Mouse (Mus musculus): ENCODE measurements around the gene Nmrk2.
"Not testable (repeated sequence)": the region's sequence is repeated elsewhere in the genome, so short reads cannot be mapped to it uniquely, and the experiment has no call there.

Nmrk2 gene

DNA sequence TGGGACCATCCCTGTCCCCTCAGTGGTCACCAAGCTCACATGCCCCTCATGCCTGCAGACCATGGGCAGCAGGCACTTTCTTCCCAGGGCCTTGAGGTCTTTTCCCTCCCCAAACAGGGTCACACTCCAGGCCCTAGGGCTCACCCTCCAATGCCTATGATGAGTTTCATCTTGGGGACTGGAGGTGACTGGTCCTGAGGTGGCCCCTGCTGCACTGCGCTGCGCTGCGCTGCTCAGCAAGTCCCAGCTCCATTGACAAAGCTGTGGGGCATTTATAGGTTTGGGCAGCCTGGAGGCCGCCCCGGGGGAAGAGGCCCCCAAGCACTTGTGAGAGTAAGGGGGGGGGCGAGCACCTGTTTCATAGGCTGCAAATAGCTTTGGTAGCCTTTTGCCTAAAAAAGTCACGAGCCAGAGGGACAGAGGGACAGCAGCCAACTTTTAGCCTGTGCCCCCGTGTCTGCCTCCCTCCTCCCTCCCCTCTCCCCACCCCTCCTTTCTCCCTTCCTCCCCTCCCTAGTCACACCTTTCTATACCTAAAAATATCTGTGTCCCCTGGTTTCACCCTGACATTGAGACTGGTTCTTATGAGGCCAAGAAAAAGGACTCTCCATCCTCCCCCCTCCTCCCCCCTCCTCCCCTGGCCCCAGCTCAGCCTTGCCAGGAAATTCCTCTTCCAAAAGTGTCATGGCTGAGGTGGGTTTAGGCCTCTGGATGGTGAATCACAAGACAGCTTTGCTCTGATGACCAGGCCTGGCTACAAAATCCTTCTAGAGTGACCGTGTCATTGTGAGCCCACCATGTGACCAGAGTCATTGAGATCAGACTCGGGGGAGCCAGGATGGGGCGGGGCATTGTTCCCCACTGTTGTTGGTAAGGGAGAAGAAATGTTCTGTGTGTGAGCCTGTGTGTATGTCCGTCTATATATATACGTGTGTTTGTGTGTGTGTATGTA is at the start of gene Nmrk2:
Gene Nmrk2, minus strand, starts transcription at position 245 of the 952 bp plus-strand sequence.
- no peak for DNase-seq (ENCODE audit: low spot score in 2 of 2)

DNA sequence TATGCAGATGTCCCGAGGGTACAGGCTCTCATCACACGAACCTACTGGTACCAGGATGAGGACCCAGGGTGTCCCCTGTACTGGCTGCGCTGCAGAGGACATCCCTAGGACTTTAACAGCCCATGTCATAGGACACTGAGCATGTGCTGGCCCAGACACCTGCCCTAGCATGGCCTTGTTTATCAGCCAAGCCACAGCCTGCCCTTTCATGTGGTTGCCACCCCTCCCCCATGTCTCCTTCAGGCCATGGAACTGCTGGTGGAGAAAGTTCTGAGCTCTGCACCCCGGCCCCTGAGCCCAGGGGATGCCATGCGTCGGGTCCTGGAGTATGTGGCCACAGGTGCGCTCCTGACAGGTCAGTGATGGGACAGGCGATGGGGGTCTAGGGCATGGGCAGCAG is 47.6 kb upstream of the Nmrk2 start:
- DNase-seq (ENCODE audit: low spot score in 2 of 2) = no peak

DNA sequence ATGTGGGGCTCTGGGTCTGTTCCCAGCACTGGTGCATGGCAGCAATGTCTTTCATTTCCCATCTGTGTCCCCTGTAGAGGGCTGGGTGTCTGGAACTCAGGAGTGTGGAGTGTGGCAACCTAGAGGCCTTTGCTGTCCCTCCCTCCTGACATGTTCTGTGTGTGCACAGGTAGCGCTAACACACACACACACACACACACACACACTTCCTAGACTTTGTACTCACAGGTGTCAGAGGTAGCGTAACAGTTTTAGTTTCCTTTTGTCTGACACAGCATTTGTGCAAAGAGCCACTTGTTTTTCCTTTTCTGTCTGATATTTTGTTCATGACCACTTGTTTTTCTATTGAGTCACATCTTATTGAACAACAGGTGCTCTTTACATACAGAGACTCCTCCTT is 46.0 kb upstream of the Nmrk2 start:
- DNase-seq (ENCODE audit: low spot score in 2 of 2) = no peak

GRCm38 (mm10) chr10:81245166-81245565 is 43.3 kb upstream of the Nmrk2 start:
- DNase-seq (ENCODE audit: low spot score in 2 of 2) = no peak

DNA sequence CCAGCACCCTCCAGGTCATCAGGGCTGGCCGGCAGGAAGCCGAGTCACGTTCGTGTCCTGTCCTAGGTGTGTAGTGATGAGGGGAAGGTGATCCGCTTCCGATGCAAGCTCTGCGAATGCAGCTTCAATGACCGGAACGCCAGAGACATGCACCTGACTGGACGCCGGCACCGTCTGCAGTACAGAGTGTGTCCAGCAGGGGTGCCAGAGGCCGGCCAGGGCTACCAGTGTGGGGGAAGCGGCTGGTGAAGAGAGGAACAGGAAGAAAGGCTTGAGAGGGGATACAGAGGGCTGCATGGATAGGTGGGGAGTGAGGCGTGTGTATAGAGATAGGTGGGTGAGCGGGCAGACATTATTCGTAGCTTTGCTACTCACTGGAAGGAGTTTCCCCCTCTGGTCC is 42.7 kb upstream of the Nmrk2 start:
- DNase-seq (ENCODE audit: low spot score in 2 of 2) = peak; percentile 75 to 86

- DNase-seq (ENCODE audit: low spot score in 2 of 2) = no peak
Observed at GRCm38 (mm10) chr10:81244146-81244545, 42.3 kb upstream of the Nmrk2 start.

DNA sequence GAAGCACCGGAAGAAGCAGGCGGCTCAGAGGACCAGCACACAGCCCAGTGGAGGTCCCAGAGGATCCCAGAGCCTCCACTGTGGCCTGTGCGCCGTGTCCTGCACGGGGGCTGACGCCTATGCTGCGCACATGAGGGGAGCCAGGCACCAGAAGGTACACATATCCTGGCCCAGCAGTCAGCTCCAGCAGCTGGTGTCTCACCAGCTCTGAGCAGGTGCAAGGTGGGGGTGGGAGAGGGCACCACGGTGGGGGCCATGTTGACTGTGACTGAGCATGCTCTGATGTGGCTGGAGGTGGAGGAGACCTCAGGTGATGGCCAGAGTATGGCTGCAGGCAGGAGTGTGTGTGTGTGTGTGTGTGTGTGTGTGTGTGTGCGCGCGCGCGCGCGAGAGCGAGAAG is 40.2 kb upstream of the Nmrk2 start:
- DNase-seq (ENCODE audit: low spot score in 2 of 2) = no peak

GRCm38 (mm10) chr10:81240876-81241275 is 39.0 kb upstream of the Nmrk2 start:
- DNase-seq (ENCODE audit: low spot score in 2 of 2) = peak in 1 of 2 experiments; percentile 69

GRCm38 (mm10) chr10:81238618-81239017 is 36.8 kb upstream of the Nmrk2 start:
- DNase-seq (ENCODE audit: low spot score in 2 of 2) = no peak

- DNase-seq (ENCODE audit: low spot score in 2 of 2) = no peak
Observed at GRCm38 (mm10) chr10:81236471-81237268, 34.8 kb upstream of the Nmrk2 start.

- DNase-seq (ENCODE audit: low spot score in 2 of 2) = no peak
Observed at GRCm38 (mm10) chr10:81234206-81234605, 32.4 kb upstream of the Nmrk2 start.

GRCm38 (mm10) chr10:81233226-81233585 is 31.4 kb upstream of the Nmrk2 start:
- no peak for DNase-seq (ENCODE audit: low spot score in 2 of 2)

DNA sequence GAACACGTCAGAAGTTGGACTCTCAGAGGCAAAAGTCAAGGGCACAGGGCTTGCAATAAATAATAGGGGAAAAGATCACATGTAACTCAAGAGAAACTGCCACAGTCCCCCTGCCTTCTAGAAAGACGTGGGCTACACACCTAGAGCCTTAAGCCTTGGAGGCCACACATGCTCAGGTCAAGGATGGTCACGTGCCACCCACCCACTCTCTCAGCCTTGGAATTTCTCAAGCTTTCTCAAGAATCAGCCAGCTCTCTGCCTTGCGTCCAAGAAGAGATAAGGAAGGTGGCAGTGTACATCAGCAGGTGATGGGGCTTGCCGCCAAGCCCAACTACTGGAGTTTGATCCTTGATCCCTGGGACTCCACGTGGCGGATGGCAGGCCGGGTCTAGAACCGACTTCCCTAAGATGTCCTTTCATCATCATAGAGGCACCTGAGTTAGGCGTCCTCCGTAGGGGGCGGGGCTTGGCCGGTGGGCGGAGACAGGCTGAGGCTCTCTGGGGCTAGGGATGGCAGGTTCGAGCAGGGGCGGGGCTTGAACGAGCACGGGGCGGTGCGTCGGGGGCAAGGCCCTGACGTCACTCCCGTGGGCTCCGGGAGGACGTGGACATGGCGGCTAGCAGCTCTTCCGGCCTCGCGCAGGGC is 30.9 kb upstream of the Nmrk2 start, which contains the start of gene Zfr2:
Gene Zfr2, plus strand, starts transcription at position 576 of the 646 bp plus-strand sequence.
- peak; percentile 82 to 93 for DNase-seq (ENCODE audit: low spot score in 2 of 2)

DNA sequence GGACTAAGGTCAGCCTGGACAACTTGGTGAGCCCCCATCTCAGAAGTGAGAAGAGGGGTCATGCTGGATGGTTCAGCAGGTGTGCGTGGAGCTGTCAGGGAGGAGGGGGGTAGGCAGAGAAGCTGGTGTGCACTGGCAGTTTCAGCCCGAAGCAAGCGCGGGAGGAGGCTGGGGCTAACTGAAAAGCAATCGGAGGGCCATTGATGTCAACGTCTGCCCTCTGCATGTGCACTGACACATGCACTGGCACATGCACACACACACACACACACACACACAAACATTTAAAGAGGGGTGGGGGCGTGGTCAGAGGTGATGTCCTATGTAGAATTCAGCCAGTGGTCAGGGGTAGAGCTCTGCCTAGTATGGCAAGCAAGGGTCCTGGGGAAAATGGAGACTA is 29.6 kb upstream of the Nmrk2 start:
- DNase-seq (ENCODE audit: low spot score in 2 of 2) = no peak

DNA sequence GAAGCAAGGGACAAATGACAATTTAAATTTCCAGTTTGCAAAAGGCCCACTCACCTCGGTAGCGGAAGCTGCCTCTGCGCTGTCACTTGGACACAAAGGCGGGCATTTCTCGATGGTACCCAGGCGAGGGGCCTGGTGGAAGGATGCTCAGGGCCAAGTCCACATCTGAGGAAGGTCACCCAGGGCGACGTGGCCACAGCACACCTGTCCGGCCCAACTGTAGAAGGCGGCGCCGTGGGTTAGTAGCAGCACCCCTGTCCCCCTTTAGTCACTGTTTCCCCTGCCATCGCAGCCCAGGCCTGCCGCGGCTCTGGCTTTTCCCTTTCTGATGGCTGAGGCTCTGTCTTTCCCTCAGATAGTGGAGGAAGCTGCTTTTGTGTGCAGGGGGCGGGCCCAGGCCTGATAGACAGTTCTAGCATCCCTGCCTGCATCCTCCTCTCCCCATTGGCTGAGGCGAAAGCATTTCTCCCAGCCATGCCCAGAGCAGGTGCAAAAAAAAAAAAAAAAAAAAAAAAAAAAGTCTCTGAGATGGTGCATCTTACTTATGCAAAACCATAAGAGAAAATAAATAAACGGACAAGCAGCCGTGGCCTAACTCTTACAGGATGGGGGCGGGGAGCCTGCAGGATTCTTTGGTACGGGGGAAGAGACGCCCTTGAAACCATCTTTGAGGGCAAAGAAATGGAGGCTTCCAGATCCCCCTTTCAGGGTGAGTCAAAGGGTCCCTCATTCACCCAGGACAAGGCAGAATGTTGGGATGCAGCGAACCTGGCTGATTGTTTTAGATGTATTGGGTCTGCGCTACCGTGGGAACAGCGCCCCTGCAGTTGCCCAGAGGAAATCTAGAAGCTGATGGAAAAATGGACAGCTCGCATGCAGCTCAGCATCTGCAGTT is 28.8 kb upstream of the Nmrk2 start, which contains the start of gene Atcay:
Gene Atcay, minus strand, starts transcription at position 396 of the 895 bp plus-strand sequence.
- DNase-seq (ENCODE audit: low spot score in 2 of 2) = no peak

DNA sequence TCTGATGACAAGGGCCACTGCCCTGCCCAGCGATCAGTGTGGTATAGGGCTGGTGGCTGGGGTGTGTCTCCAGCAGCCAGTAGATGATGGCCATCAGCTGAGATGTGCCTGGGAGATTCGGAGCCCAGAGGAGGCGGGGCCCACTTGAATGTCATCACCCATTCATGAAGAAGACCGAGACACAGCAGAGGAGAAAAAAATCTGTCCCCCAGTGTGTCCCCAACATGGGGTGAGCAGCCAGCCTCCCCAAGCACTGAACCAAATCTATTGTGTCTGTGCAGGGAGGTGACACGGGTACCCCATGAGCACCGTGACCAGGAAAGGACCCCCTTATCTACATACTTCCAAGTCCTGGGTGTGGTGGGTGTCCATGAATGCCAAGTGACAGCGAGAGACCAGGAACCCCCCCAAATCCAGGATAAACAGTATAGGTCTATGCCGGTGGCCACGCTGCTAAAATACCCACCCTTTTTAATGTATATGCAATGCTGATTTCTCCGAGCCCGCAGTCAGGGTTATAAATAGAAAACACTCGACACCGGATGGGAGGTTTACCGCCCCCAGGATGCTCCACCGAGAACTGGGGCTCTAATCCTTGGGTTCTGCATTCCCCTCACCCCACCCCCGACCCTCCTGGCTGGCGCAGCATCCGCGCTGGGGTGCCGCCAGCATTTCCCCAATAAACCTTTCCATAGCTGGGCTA is 28.0 kb upstream of the Nmrk2 start:
- DNase-seq (ENCODE audit: low spot score in 2 of 2) = no peak

GRCm38 (mm10) chr10:81223731-81224130 is 21.9 kb upstream of the Nmrk2 start:
- DNase-seq (ENCODE audit: low spot score in 2 of 2) = not testable (repeated sequence)

DNA sequence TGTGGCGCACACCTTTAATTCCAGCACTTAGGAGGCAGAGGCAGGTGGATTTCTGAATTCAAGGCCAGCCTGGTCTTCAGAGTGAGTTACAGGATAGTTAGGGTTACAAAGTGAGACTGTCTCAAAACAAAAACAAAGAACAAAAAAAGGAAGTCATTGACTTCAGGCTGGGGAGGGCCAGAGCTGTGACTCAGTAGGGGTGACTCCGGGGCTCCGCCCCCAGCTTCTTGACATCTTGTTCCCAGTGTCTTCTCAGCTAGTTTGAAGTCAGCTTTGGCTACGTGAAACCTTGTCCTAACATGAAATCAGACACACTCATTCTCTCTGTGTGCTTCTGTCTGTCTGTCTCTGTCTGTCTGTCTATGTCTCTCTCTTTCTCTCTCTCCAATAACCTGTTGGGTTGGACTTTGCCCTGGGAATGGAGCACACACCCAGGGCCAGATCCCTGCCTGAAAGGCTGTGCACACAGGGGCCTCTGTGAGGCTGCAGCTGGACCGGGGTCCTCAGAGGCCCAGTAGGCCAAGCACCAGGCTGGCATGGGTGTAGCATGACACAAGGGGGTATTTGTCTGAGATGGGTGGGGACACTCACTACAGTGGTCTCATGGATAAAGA is 19.7 kb upstream of the Nmrk2 start:
- DNase-seq (ENCODE audit: low spot score in 2 of 2) = peak in 1 of 2 experiments; percentile 32

GRCm38 (mm10) chr10:81217964-81218363 is 16.1 kb upstream of the Nmrk2 start:
- DNase-seq (ENCODE audit: low spot score in 2 of 2) = peak; percentile 72 to 85

DNA sequence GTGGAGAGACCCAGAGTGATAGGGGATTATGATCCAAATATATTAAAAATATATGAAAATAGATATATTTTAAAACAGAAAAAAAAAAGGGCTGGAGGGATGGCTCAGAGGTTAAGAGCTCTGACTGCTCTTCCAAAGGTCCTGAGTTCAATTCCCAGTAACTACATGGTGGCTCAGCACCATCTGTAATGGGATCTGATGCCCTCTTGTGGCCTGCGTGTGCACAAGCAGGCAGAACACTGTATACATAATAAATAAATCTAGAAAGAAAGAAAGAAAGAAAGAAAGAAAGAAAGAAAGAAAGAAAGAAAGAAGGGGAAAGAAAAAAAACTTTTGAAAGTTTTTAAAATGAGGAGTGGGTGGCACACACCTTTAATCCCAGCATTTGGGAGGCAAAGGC is 15.4 kb upstream of the Nmrk2 start:
- DNase-seq (ENCODE audit: low spot score in 2 of 2) = not testable (repeated sequence)

Data from natural killer cell, adult 2 months (primary cell).